Mouse (Mus musculus) lung, embryonic 15.5 days (tissue): ENCODE measurements around the gene Irx1. TPM values are rescaled to one million over a fixed set of nuclear protein-coding genes. Genes with fewer than 3 reads are reported as not detected.

ENCODE experiments used
- ATAC-seq: fragments of 200-750 bp; cut with Nextera tagmentation; 2 replicates; pipeline ENCODE4 v1.8.0; 2017; ENCODE audit warnings: moderate number of reproducible peaks, borderline replicate concordance; ENCODE audit not compliant: low FRiP score, low TSS enrichment; ENCODE audit errors: extremely low read depth
- H3K27ac ChIP-seq: fragments of 300-500 bp; sonication (generic); 2 replicates; pipeline ENCODE4 v1.5.1; 2015; ENCODE audit warnings: moderate library complexity, mild to moderate bottlenecking, inconsistent platforms
- H3K27me3 ChIP-seq: fragments of 300-500 bp; sonication (generic); 2 replicates; pipeline ENCODE4 v1.6.1; 2015; ENCODE audit warnings: inconsistent platforms
- H3K36me3 ChIP-seq: fragments of 300-500 bp; sonication (generic); 2 replicates; pipeline ENCODE4 v1.6.1; 2015; ENCODE audit warnings: inconsistent platforms
- H3K4me1 ChIP-seq: fragments of 300-500 bp; sonication (generic); 2 replicates; pipeline ENCODE4 v1.6.1; 2015; ENCODE audit warnings: inconsistent platforms
- H3K4me2 ChIP-seq: fragments of 300-500 bp; sonication (generic); 2 replicates; pipeline ENCODE4 v1.6.1; 2015; ENCODE audit warnings: inconsistent platforms, mild to moderate bottlenecking, moderate library complexity
- H3K4me3 ChIP-seq: fragments of 300-500 bp; sonication (generic); 2 replicates; pipeline ENCODE4 v1.5.1; 2015; ENCODE audit warnings: mild to moderate bottlenecking, inconsistent platforms
- H3K9ac ChIP-seq: fragments of 300-500 bp; sonication (generic); 2 replicates; pipeline ENCODE4 v1.6.1; 2015; ENCODE audit warnings: inconsistent platforms
- H3K9me3 ChIP-seq: fragments of 300-500 bp; sonication (generic); 2 replicates; pipeline ENCODE4 v1.6.1; 2016; ENCODE audit warnings: inconsistent platforms
- WGBS: fragments of 180-500 bp; shearing (Covaris S2); methylation state at CpG from one replicate; pipeline ENCODE4 v1.1.7; 2015; 5-methylcytosine and 5-hydroxymethylcytosine counted together
- polyA plus RNA-seq: library from polyadenylated mRNA; unstranded; fragments of >200 nt; fragmentation: Nextera tagmentation; extraction: Ambion mirVana; gene quantifications from 2 replicates; pipeline ENCODE4 v1.2.1, GENCODE M21; 2015

The Irx1 gene
- polyA plus RNA-seq, 1 experiment from 2014 or later = 10.9 TPM

DNA sequence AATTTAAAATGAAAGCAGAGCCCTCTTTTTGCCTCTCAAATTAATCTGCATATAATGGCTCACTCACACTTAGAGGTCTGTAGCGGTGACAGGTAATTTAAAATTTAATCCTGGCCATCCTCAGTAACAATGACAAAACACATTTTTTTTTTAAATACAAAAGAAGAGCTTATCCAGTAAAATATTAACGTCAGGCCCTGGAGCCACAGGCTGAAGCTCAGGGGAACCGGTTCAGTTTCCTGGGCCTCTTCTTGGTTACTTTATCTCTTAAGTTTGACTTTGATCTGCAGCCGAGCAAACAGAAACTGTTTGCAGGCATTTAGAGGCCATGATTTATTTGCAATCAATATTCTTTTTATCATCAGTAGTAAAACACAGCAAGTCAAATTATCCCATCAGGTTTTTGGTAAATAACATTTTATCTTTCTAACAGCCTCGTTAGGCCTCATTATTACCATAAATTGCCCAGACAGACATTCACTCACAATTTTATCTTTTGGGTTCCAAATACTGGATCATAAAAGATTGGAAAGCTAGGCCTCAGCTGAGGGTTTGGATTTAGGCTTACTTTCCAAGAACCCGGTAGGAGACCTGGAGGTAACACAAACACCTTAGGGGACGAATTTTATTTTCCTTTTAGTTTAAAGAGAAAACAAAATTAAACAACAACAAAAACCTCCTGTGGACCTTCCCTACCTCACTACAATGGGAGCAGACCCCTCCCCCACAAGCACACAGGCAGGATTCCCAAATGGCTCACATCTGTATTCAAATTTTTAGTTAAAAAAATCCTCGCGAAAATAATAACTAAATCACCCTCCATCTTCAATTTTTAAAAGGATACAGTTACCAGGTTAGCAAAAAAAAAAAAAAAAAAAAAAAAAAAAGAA lies 2.4 kb downstream of the Irx1 start:
- Histone ChIP-seq H3K4me3 (peak overlapping the region; percentile 53), H3K4me2 (peak overlapping the region; percentile 53), H3K27ac (peak overlapping the region; percentile 59; the same call in 1 of the 2 replicates), H3K36me3 (no peaks in the 10 kb centered on the region), H3K4me1 (0 out of 2 replicates have a peak, but pooled peaks cover 13% of the 10 kb centered on the region), H3K9me3 (no peaks in the 10 kb centered on the region), H3K9ac (peak overlapping the region; percentile 23), H3K27me3 (peaks cover 98% of the 10 kb centered on the region)
- WGBS = 7% methylated on average over 9 of the region's 9 CpGs
- no peak for ATAC-seq

GRCm38 (mm10) chr13:71960277-71960672 lies 3.2 kb downstream of the Irx1 start:
- H3K9ac ChIP-seq = peak overlapping the region; percentile 50
- no peak for ATAC-seq
- peaks cover 98% of the 10 kb centered on the region for H3K27me3 ChIP-seq

DNA sequence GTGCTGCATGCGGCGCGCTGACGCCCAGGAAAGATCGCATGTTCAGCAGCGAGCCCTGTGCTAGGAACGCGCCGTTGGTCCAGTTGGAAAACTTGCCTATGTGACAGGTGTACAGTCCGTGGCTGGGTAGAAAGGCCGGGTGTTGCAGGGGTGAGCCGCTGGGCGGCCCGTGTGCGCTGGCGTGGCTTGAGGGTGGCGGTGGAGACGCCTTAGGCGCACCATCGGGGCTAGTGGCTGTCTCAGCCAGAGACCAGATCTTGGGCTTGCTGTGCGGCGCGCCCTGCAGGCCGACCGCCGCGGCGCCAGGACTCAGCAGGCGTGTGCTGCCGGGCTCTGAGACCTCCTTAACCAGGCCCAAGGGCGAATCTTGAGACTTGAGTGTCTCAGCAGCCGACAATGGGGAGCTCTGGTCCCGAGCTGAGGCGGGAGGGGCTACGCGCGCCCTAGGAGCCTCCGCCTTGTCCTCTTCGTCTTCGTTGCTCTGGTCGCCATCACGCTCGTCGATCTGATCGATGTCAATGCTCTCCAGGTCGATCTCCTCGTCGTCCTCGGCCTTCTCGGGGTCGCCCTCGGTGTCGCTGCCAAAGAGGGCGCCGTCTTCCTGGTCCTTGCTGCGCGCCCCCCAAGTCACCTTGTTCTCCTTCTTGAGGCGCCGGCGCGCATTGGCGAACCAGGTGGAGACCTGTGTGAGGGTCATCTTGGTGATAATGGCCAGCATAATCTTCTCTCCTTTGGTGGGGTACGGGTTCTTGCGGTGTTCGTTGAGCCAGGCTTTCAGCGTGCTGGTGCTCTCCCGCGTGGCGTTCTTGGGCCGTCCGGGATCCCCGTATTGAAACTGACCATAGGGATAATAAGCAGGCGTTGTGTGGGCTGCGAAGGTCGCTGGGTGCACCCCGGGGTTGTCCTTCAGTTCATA lies 3.9 kb downstream of the Irx1 start:
- Histone ChIP-seq H3K4me1 (0 out of 2 replicates have a peak, but pooled peaks cover 7% of the 10 kb centered on the region), H3K27me3 (peaks cover 96% of the 10 kb centered on the region), H3K27ac (peak overlapping the region; percentile 59), H3K36me3 (no peaks in the 10 kb centered on the region), H3K9me3 (no peaks in the 10 kb centered on the region), H3K4me3 (peak overlapping the region; percentile 53), H3K9ac (peak overlapping the region; percentile 50), H3K4me2 (peak overlapping the region; percentile 53)
- WGBS = 2% methylated on average over 76 of the region's 76 CpGs
- ATAC-seq = no peak

More at GRCm38 (mm10) chr13:71960277-71960672, 3.2 kb downstream of the Irx1 start:
- no peaks in the 10 kb centered on the region for H3K36me3 ChIP-seq
- no peaks in the 10 kb centered on the region for H3K9me3 ChIP-seq
- under 1% methylated on average over 9 of the region's 9 CpGs for WGBS
- H3K4me2 ChIP-seq = peak overlapping the region; percentile 53
- peak overlapping the region; percentile 53 for H3K4me3 ChIP-seq
- H3K4me1 ChIP-seq = 0 out of 2 replicates have a peak, but pooled peaks cover 13% of the 10 kb centered on the region
- peak overlapping the region; percentile 59 for H3K27ac ChIP-seq

DNA sequence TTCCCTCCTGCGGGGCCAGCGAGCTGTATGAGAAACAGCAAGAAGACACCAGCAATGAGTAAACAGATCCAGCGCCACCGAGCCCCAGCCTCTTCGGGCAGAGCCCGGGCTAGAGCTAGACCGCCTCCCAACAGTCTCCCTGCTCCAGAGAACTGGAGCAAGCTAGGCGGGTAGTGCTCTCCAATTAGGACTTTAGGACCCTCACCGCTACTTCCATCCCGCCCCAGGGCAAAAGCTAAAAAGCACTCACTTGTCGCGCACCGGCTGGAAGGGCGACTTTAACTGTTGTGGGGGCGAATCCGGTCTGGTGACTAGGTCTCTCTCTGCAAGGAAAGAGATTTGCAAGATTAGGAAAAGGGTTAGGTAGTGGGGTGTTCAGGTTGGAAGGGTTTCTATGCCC lies 4.9 kb downstream of the Irx1 start:
- no peak for ATAC-seq
- H3K27ac ChIP-seq = no peak overlapping the region
- H3K4me1 ChIP-seq = 0 out of 2 replicates have a peak, but pooled peaks cover 7% of the 10 kb centered on the region
- no peaks in the 10 kb centered on the region for H3K36me3 ChIP-seq
- no peaks in the 10 kb centered on the region for H3K9me3 ChIP-seq
- H3K9ac ChIP-seq = peak overlapping the region; percentile 50
- H3K4me3 ChIP-seq = peak overlapping the region; percentile 53
- H3K27me3 ChIP-seq = peaks cover 91% of the 10 kb centered on the region
- H3K4me2 ChIP-seq = peak overlapping the region; percentile 53
- WGBS = 2% methylated on average over 16 of the region's 16 CpGs

DNA sequence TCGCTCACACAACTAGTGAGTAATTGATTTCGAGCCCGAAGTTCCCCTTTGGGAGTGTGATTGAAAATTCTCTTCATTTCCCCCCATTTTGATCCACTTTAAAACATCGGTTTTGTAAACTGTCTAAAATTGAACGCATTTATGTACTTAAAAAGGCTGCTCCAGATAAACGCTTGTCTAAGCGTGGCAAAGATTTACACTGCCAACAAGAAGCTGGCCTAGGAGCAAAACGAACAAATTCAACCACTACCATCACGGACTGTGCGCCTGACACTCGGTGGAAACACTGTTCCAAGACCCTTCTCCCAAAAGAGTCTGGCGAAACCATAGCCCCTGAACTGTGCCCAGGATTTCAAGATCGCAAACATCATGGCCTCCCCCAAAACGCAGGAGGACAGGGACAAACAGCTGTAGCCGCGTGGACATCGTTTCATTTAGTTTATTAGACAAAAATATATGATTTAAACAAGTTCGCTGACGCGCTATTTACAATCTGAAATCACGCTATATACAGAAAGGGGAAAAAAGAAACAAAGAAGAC lies 5.6 kb downstream of the Irx1 start:
- H3K27ac ChIP-seq = no peak overlapping the region

GRCm38 (mm10) chr13:71957147-71957546 lies 6.4 kb downstream of the Irx1 start:
- no peaks in the 10 kb centered on the region for H3K9me3 ChIP-seq
- peak overlapping the region; percentile 53 for H3K4me2 ChIP-seq
- no peak overlapping the region for H3K9ac ChIP-seq
- no peaks in the 10 kb centered on the region for H3K4me1 ChIP-seq
- H3K4me3 ChIP-seq = peak overlapping the region; percentile 53
- 8% methylated on average over 18 of the region's 18 CpGs for WGBS
- ATAC-seq = no peak
- no peaks in the 10 kb centered on the region for H3K36me3 ChIP-seq
- no peak overlapping the region for H3K27ac ChIP-seq
- peaks cover 79% of the 10 kb centered on the region for H3K27me3 ChIP-seq

More for the DNA sequence above, 5.6 kb downstream of the Irx1 start:
- WGBS = 4% methylated on average over 21 of the region's 21 CpGs
- H3K27me3 ChIP-seq = peaks cover 87% of the 10 kb centered on the region
- peak overlapping the region; percentile 53 for H3K4me2 ChIP-seq
- peak overlapping the region; percentile 53 for H3K4me3 ChIP-seq
- H3K36me3 ChIP-seq = no peaks in the 10 kb centered on the region
- H3K9ac ChIP-seq = peak overlapping the region; percentile 24; the same call in 1 of the 2 replicates
- H3K9me3 ChIP-seq = no peaks in the 10 kb centered on the region
- ATAC-seq = no peak
- H3K4me1 ChIP-seq = 0 out of 2 replicates have a peak, but pooled peaks cover 3% of the 10 kb centered on the region

DNA sequence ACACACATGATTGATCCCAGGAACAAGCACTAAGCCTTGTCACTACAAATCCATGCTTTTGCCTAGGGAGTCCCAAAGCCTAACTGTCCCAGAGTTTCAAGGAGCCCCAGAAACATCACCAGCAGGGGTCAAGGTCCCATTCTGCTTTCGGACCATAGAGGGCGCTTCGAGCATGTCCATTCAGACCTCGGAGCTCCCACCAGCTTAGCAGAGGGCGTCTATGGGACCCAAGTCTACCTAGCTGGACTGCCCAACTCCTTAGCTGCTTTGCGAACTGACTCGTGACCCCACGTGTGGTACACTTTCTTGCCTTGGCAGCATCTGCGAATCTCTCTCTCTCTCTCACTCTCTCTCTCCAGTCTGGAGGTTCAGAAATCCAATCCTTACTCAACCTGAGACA lies 7.0 kb downstream of the Irx1 start:
- no peaks in the 10 kb centered on the region for H3K4me1 ChIP-seq
- no peak; the same call in 1 of the 2 replicates for ATAC-seq
- no peaks in the 10 kb centered on the region for H3K36me3 ChIP-seq
- H3K9ac ChIP-seq = no peak overlapping the region
- H3K9me3 ChIP-seq = no peaks in the 10 kb centered on the region
- peak overlapping the region; percentile 53 for H3K4me2 ChIP-seq
- peaks cover 75% of the 10 kb centered on the region for H3K27me3 ChIP-seq
- WGBS = 1% methylated on average over 9 of the region's 9 CpGs
- 0 out of 2 replicates have a peak overlapping the region, but pooled peaks have one; percentile 53 for H3K4me3 ChIP-seq
- no peak overlapping the region for H3K27ac ChIP-seq

DNA sequence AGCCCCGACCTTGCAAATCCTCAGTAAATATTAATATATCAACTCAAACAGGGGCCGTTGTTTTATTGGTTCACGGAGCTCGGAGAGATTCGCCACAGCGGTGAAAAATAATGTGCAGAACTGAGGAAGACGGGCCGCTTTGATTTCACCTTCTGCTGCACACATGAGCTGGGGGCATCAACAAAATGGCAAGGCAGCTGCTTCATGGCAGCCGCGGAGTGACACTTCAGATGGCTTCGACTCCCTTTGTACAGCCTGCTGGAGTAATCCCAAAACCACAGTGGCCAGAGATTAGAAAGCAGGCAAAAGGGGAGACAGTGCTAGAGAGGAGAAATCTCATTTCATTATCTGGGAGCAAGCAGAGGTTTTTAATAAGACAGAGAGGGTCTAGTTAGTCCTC lies 11.6 kb downstream of the Irx1 start:
- Histone ChIP-seq H3K4me1 (no peaks in the 10 kb centered on the region), H3K9me3 (no peaks in the 10 kb centered on the region), H3K4me2 (no peak overlapping the region), H3K27ac (no peak overlapping the region), H3K36me3 (no peaks in the 10 kb centered on the region), H3K9ac (no peak overlapping the region), H3K27me3 (peaks cover 34% of the 10 kb centered on the region), H3K4me3 (no peak overlapping the region)
- WGBS = 28% methylated on average over 11 of the region's 11 CpGs
- ATAC-seq = no peak

GRCm38 (mm10) chr13:71949859-71950258 lies 13.7 kb downstream of the Irx1 start:
- peaks cover 13% of the 10 kb centered on the region; the same call in 1 of the 2 replicates for H3K27me3 ChIP-seq
- 31% methylated on average over 5 of the region's 5 CpGs for WGBS
- ATAC-seq = 0 out of 2 replicates have a peak, but pooled peaks have one; percentile 35
- H3K9ac ChIP-seq = no peak overlapping the region
- no peak overlapping the region for H3K27ac ChIP-seq
- H3K9me3 ChIP-seq = no peaks in the 10 kb centered on the region
- no peak overlapping the region for H3K4me3 ChIP-seq
- no peaks in the 10 kb centered on the region for H3K36me3 ChIP-seq
- no peaks in the 10 kb centered on the region for H3K4me1 ChIP-seq
- H3K4me2 ChIP-seq = no peak overlapping the region

- no peak for ATAC-seq
- Histone ChIP-seq H3K4me3 (no peak overlapping the region), H3K9me3 (no peaks in the 10 kb centered on the region), H3K27ac (no peak overlapping the region), H3K27me3 (no peaks in the 10 kb centered on the region), H3K9ac (no peak overlapping the region), H3K4me1 (no peaks in the 10 kb centered on the region), H3K36me3 (no peaks in the 10 kb centered on the region), H3K4me2 (no peak overlapping the region)
- WGBS = 59% methylated on average over 3 of the region's 3 CpGs
These were observed 53.2 kb downstream of the Irx1 start for GRCm38 (mm10) chr13:71910361-71910760.
